ENCODE assay signal across 8 mouse cellular contexts in the genomic region with DNA sequence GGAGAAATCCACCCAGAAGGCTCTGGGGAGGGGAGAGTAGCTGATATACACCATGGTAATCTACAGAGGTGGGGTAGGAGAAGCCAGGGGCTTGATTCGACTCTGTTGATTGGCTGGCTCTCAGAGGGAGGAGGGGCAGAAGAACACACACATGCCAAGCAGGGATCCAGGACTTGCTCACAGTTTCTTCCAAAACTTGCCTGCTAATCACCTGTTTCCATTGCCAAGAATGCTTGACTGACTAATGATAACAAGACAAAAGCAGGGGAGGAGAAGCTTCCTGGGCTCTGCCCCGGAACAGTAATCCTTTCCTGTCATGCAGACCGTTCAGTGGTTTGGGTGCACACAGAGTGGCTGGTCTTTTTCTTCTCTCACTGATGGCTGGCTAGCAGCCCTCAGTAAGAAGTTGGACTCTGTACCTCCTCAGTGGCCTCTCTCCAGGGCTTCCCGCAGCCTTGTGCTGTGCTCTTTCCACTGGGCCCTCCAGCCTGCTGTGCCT.
DNase-seq lines count a peak whose midpoint lies in the region; ATAC-seq and TF ChIP-seq lines count a peak whose summit lies in the region.

No protein-coding gene starts in this region.

- H3K4me1 ChIP-seq in intestine, embryonic 14.5 days (replicated peaks; ENCODE audit: control insufficient read depth, insufficient read depth, low read length) = peaks cover 16% of the 10 kb centered on the region

- H3K27me3 ChIP-seq in intestine, embryonic 14.5 days (replicated peaks; ENCODE audit: control insufficient read depth, insufficient read depth, low read length) = no peaks in the 10 kb centered on the region

- peak; percentile 61 for ATAC-seq in intestine, embryonic 14.5 days (replicated peaks; ENCODE audit: low FRiP score, low TSS enrichment, low read depth)

- no peaks in the 10 kb centered on the region for H3K9me3 ChIP-seq in intestine, embryonic 14.5 days (ENCODE audit: control insufficient read depth, low read length)

- intact Hi-C loops in left cerebral cortex, postnatal 4 days (cut with DNase I) = no loop called here
- intact Hi-C loops in left cerebral cortex, postnatal 36 days (cut with DNase I) = no loop called here
- intact Hi-C loops in gastrocnemius, adult 2 months (cut with DNase I) = no loop called here

- DNase-seq in left cerebral cortex, postnatal 4 days = peak; percentile 28
- DNase-seq in left cerebral cortex, postnatal 36 days (ENCODE audit: low spot score in 2 of 2) = no peak
- peak; percentile 26 for DNase-seq in gastrocnemius, adult 2 months
- peak; percentile 62 for DNase-seq in intestine, embryonic 14.5 days (ENCODE audit: low spot score)
- peak; percentile 15 for DNase-seq in lung, postnatal 14 days
- DNase-seq in right cerebral cortex, postnatal 4 days = no peak
- DNase-seq in spleen, adult 12 weeks (ENCODE audit: low spot score) = no peak
- DNase-seq in cerebellum, postnatal 36 days = no peak

- H3K36me3 ChIP-seq in intestine, embryonic 14.5 days (ENCODE audit: control insufficient read depth, insufficient read depth, low read length) = no peaks in the 10 kb centered on the region

- H3K9ac ChIP-seq in intestine, embryonic 14.5 days (ENCODE audit: low read length) = no peak overlapping the region

- WGBS in intestine, embryonic 14.5 days = 25% methylated on average over 4 of the region's 4 CpGs

- H3K4me3 ChIP-seq in gastrocnemius, adult 2 months = no peak overlapping the region
- no peak overlapping the region for H3K4me3 ChIP-seq in intestine, embryonic 14.5 days (ENCODE audit: low read depth, low read length)

- peak overlapping the region; percentile 40 for H3K27ac ChIP-seq in gastrocnemius, adult 2 months
- H3K27ac ChIP-seq in intestine, embryonic 14.5 days (ENCODE audit: low read depth) = no peak overlapping the region; the same call in 1 of the 2 replicates

- H3K4me2 ChIP-seq in intestine, embryonic 14.5 days (ENCODE audit: low read length) = no peak overlapping the region

- no peak for TF ChIP-seq CTCF in gastrocnemius, adult 2 months (IDR thresholded peaks at IDR 0.05)

Comparison
In these comparisons a context has a peak if more than half of its experiments do, and no peak if none do; other contexts are left out.
1. DNase-seq: peak in left cerebral cortex, postnatal 4 days (single experiment), gastrocnemius, adult 2 months (single experiment), intestine, embryonic 14.5 days (single experiment) and lung, postnatal 14 days (single experiment); none in left cerebral cortex, postnatal 36 days (0 of 2), right cerebral cortex, postnatal 4 days (single experiment), spleen, adult 12 weeks (single experiment) and cerebellum, postnatal 36 days (0 of 2).